Mouse (Mus musculus) heart, adult 18-20 months (tissue): ENCODE measurements at regions not wholly inside any gene's neighbourhood (a gene's known extent, or its start where the extent isn't known, plus 50 kb on each side); places are given as distances from the start of the nearest gene placed in this dataset.
A peak's percentile ranks its signal among the peaks of the same experiment; 100 is the strongest.

ENCODE experiments used
- DNase-seq, 2 experiments: peaks; one replicate each; pipeline ENCODE4 v3.0.0; 2021 to 2022; ENCODE audit warnings: mixed read lengths in 1 of 2

- DNase-seq: no peak
These were observed 133.8 kb downstream of the Mylk4 start for GRCm38 (mm10) chr13:32649982-32650381.

GRCm38 (mm10) chr13:32643030-32643750, 140.6 kb downstream of the Mylk4 start:
- no peak for DNase-seq

GRCm38 (mm10) chr13:32640941-32641340, 142.8 kb downstream of the Mylk4 start:
- no peak for DNase-seq

- peak; percentile 9 to 28 for DNase-seq
These were observed 153.5 kb downstream of the Mylk4 start for GRCm38 (mm10) chr13:32630122-32630732.

GRCm38 (mm10) chr13:32613916-32614315, 169.8 kb downstream of the Mylk4 start:
- no peak for DNase-seq

GRCm38 (mm10) chr13:32611551-32612295, 172.0 kb downstream of the Mylk4 start:
- no peak for DNase-seq

- no peak for DNase-seq
These were observed 172.8 kb downstream of the Mylk4 start for GRCm38 (mm10) chr13:32610970-32611369.

- no peak for DNase-seq
These were observed 175.3 kb downstream of the Mylk4 start for GRCm38 (mm10) chr13:32608413-32608812.

GRCm38 (mm10) chr13:32603925-32604590, 179.7 kb downstream of the Mylk4 start:
- DNase-seq: no peak

GRCm38 (mm10) chr13:32601315-32601714, 182.4 kb downstream of the Mylk4 start:
- peak; percentile 24 to 36 for DNase-seq

GRCm38 (mm10) chr13:32593611-32594010, 190.1 kb downstream of the Mylk4 start:
- DNase-seq: no peak

- DNase-seq: no peak
These were observed 190.6 kb downstream of the Mylk4 start for GRCm38 (mm10) chr13:32593131-32593530.

- no peak for DNase-seq
These were observed 202.2 kb downstream of the Mylk4 start for GRCm38 (mm10) chr13:32581598-32581997.

- DNase-seq: no peak
These were observed 215.9 kb downstream of the Mylk4 start for GRCm38 (mm10) chr13:32567850-32568249.

- DNase-seq: no peak
These were observed 222.1 kb upstream of the Gmds start for GRCm38 (mm10) chr13:32560666-32561065.

- no peak for DNase-seq
These were observed 217.9 kb upstream of the Gmds start for GRCm38 (mm10) chr13:32556396-32556795.

GRCm38 (mm10) chr13:32555064-32555463, 216.5 kb upstream of the Gmds start:
- no peak for DNase-seq

GRCm38 (mm10) chr13:32554601-32555000, 216.1 kb upstream of the Gmds start:
- no peak for DNase-seq

GRCm38 (mm10) chr13:32553136-32553535, 214.6 kb upstream of the Gmds start:
- no peak for DNase-seq

- DNase-seq: no peak
These were observed 211.6 kb upstream of the Gmds start for GRCm38 (mm10) chr13:32550113-32550512.

- no peak for DNase-seq
These were observed 208.6 kb upstream of the Gmds start for GRCm38 (mm10) chr13:32547126-32547525.

- DNase-seq: no peak
These were observed 206.6 kb upstream of the Gmds start for GRCm38 (mm10) chr13:32544986-32545740.
